Mouse (Mus musculus) heart, embryonic 13.5 days (tissue): Measurements from ENCODE around the gene Syt2. TPM values are rescaled to one million over a fixed set of nuclear protein-coding genes. Genes with fewer than 3 reads are reported as not detected.

Experiments
- ATAC-seq: fragments of 200-750 bp; cut with Nextera tagmentation; 2 replicates; pipeline ENCODE4 v1.8.0; 2017; ENCODE audit warnings: moderate TSS enrichment; ENCODE audit not compliant: insufficient number of reproducible peaks, low FRiP score, low TSS enrichment; ENCODE audit errors: extremely low read depth
- H3K27ac ChIP-seq: fragments of 300-500 bp; sonication (generic); replicated peaks from 2 replicates; pipeline ENCODE4 v1.5.1; 2015; ENCODE audit warnings: moderate library complexity, mild to moderate bottlenecking, inconsistent platforms
- H3K27me3 ChIP-seq: fragments of 300-500 bp; sonication (generic); replicated peaks from 2 replicates; pipeline ENCODE4 v1.6.1; 2015; ENCODE audit warnings: mild to moderate bottlenecking, inconsistent platforms
- H3K36me3 ChIP-seq: fragments of 300-500 bp; sonication (generic); 2 replicates; pipeline ENCODE4 v1.6.1; 2015; ENCODE audit warnings: mild to moderate bottlenecking, inconsistent platforms
- H3K4me1 ChIP-seq: fragments of 300-500 bp; sonication (generic); 2 replicates; pipeline ENCODE4 v1.6.1; 2015; ENCODE audit warnings: inconsistent platforms
- H3K4me2 ChIP-seq: fragments of 300-500 bp; sonication (generic); 2 replicates; pipeline ENCODE4 v1.6.1; 2015; ENCODE audit warnings: inconsistent platforms, mild to moderate bottlenecking, moderate library complexity
- H3K4me3 ChIP-seq: fragments of 300-500 bp; sonication (generic); 2 replicates; pipeline ENCODE4 v1.5.1; 2015; ENCODE audit warnings: moderate library complexity, mild to moderate bottlenecking, inconsistent platforms
- H3K9ac ChIP-seq: fragments of 300-500 bp; sonication (generic); 2 replicates; pipeline ENCODE4 v1.6.1; 2015; ENCODE audit warnings: inconsistent platforms, mild to moderate bottlenecking, moderate library complexity
- H3K9me3 ChIP-seq: fragments of 300-500 bp; sonication (generic); 2 replicates; pipeline ENCODE4 v1.6.1; 2016; ENCODE audit warnings: inconsistent platforms
- WGBS: fragments of 180-500 bp; shearing (Covaris S2); methylation state at CpG from one replicate; pipeline ENCODE4 v1.1.7; 2015; ENCODE audit warnings: mixed read lengths; 5-methylcytosine and 5-hydroxymethylcytosine counted together
- polyA plus RNA-seq: library from polyadenylated mRNA; unstranded; fragments of >200 nt; fragmentation: Nextera tagmentation; extraction: Ambion mirVana; gene quantifications from 2 replicates; pipeline ENCODE4 v1.2.1, GENCODE M21; 2015

The Syt2 gene
- polyA plus RNA-seq, 1 experiment from 2014 or later = 0.20 TPM

DNA sequence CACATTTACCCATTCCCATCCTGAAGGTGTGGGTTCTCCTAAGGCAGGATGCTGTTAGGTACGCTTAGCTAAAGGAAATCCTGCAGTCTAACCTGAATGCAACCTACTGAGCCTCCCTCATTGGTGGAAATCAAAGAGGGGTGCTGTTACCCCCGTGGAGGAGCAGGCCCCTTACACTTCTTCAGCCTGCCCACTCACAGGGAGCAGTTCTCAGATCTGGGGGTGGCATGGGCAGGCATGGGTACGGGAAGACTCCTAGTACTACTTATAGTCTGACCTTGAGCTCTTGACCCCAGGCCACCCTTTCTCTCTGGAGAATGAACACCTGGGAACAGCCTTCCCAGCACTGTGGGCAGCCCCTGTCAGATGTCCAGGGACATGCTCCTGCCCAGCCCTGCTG, 61.0 kb downstream of the Syt2 start:
- Histone ChIP-seq H3K4me2 (no peak overlapping the region), H3K36me3 (no peaks in the 10 kb centered on the region), H3K9me3 (no peaks in the 10 kb centered on the region), H3K4me1 (peaks cover 35% of the 10 kb centered on the region), H3K4me3 (no peak overlapping the region), H3K27ac (no peak overlapping the region), H3K27me3 (peaks cover 85% of the 10 kb centered on the region), H3K9ac (no peak overlapping the region)
- WGBS = 71% methylated on average over 3 of the region's 3 CpGs
- no peak for ATAC-seq

DNA sequence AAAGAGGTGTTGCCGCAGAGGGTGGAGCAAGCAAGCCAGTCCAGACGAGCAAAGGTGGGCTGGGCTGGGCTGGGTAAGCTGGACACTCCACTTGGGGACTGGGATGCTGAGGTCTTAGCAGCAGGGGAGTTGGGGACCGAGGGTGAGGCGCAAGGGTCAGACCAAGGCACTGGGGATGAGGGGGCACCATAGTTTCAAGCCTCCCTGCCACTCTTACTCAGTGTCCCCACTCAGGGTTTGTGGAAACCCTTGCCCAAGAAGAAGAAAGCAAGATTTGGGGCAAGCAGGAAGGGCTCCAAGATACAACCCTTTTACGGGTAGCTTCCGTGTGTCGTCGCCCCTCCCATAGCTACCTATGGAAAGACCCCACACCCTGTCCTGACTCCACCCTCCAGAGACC, 61.8 kb downstream of the Syt2 start:
- WGBS = 15% methylated on average over 8 of the region's 8 CpGs
- H3K4me1 ChIP-seq = peaks cover 29% of the 10 kb centered on the region
- peaks cover 92% of the 10 kb centered on the region for H3K27me3 ChIP-seq
- no peaks in the 10 kb centered on the region for H3K9me3 ChIP-seq
- peak overlapping the region; percentile 60 for H3K4me3 ChIP-seq
- H3K9ac ChIP-seq = peak overlapping the region; percentile 76
- no peaks in the 10 kb centered on the region for H3K36me3 ChIP-seq
- ATAC-seq = no peak
- no peak overlapping the region for H3K27ac ChIP-seq
- H3K4me2 ChIP-seq = peak overlapping the region; percentile 98

DNA sequence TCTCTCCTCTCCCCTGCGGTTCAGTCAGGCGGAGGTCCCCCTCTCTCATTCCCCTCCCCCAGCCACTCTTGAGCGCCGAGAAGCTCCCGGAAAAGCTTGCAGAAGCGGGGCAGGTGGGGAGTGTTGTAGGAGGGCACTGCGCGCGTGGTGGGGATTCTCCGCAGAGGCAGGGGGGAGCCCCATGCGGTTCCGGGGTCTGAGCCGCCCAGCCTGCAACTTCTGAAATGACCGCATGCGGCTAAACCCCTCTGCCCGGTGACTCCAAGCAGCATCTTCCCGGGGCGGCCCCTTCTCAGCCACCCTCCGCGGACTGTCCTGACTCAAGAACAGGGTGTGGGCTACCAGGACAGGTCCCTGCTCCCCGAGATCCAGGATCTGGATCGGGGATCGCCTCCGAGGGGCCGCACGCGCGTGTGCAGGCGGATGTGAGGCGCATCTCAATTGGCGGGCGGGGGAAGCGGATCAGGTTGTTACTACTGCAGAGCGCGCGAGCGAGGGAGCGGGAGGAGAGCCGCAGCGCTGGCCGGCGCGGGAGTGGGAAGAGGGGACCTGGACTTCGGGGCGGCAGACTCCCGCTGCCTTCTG, 62.4 kb downstream of the Syt2 start:
- H3K27ac ChIP-seq = no peak overlapping the region
- H3K36me3 ChIP-seq = no peaks in the 10 kb centered on the region
- H3K4me2 ChIP-seq = peak overlapping the region; percentile 98
- H3K9ac ChIP-seq = peak overlapping the region; percentile 76
- H3K4me3 ChIP-seq = peak overlapping the region; percentile 60
- H3K4me1 ChIP-seq = peaks cover 28% of the 10 kb centered on the region
- ATAC-seq = no peak
- no peaks in the 10 kb centered on the region for H3K9me3 ChIP-seq
- WGBS = under 1% methylated on average over 46 of the region's 46 CpGs
- H3K27me3 ChIP-seq = peaks cover 98% of the 10 kb centered on the region

DNA sequence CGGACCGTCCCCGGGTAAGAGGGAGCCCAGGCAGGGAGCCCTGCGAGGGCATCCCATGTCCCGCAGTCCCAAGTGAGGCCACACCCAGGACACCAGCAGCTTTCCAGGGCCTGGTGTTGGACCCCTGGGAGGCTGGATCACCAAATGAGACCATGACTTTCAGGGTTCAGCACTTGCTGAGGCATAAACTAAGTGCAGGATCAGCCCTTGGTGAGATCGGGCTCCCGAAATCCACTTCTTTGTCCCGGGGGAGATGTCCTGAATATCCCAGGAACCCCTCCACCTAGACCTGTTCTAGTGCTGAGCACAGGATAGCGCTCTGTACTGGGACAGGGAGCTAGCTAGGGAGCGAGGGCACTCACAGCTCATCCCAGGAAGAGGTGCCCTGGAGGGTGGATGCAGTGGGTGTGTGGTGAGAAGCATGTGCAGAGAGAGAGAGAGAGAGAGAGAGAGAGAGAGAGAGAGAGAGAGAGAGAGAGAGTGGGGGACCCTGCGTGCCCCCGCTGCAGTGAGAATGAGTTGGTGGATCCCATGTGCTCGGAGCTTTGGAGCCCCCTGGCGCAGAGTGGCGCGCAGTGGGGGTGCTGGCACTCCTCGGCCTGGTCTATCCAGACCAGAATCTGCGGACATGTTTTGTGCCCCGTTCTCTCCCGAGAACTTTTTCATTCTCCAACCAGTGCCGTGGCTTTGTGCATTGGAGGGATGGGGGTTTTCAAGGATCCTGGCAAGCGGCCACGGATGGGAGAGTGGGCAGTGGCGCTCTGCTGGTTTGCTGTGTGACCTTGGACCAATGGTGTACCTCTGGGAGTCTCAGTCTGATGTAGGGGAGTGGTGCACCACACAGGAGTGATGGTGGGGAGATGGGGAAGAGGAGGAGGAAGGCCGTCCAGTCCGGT, 63.2 kb downstream of the Syt2 start:
- Histone ChIP-seq H3K9ac (peak overlapping the region; percentile 76), H3K4me3 (peak overlapping the region; percentile 60), H3K4me2 (peak overlapping the region; percentile 98), H3K27me3 (peaks cover 100% of the 10 kb centered on the region), H3K27ac (no peak overlapping the region), H3K36me3 (no peaks in the 10 kb centered on the region), H3K4me1 (peaks cover 28% of the 10 kb centered on the region), H3K9me3 (no peaks in the 10 kb centered on the region)
- ATAC-seq = no peak
- 16% methylated on average over 26 of the region's 26 CpGs for WGBS

DNA sequence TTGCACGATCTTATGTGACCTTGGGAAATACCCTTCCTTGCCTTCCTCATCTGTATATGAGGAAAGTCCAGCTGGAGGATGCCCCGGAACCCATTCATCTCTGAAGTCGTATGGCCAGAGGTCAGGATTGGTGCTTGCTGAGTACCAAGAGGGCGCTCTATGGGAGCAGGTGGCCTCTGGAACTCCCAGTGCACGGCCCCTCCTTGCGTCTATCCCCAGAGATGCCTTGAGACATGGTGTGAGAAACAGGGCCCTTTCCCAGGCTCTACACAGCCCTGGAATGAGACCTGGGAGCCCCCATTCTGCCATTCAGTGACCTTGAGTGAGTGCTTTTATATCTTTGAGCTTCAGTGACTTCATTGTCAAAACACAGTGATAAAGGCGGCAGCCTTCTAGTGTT, 64.6 kb downstream of the Syt2 start:
- Histone ChIP-seq H3K27ac (no peak overlapping the region), H3K36me3 (no peaks in the 10 kb centered on the region), H3K4me3 (no peak overlapping the region), H3K9ac (no peak overlapping the region), H3K4me2 (no peak overlapping the region), H3K9me3 (no peaks in the 10 kb centered on the region), H3K4me1 (peaks cover 28% of the 10 kb centered on the region), H3K27me3 (peaks cover 91% of the 10 kb centered on the region)
- 54% methylated on average over 7 of the region's 7 CpGs for WGBS
- ATAC-seq = no peak

DNA sequence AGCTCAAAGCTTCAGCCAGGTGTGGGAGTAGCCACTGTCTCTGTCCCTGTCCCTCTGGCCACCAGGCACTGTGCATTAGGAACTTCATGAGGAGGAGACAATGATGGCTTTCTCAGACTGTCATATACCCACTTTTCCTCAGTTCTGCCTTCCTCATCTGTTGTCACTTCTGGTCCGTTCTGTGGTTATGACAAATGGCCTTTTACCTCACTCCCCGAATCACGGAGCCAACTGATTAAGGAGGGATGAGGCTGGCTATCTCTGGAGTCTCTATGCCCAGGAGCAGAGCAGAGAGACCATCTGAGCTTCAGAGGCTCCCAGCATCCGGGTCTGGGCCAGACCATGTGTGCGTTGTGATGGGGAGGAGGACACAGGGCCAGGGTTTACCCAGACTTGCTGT, 65.2 kb downstream of the Syt2 start:
- H3K9me3 ChIP-seq = no peaks in the 10 kb centered on the region
- 54% methylated on average over 5 of the region's 5 CpGs for WGBS
- H3K27ac ChIP-seq = no peak overlapping the region

DNA sequence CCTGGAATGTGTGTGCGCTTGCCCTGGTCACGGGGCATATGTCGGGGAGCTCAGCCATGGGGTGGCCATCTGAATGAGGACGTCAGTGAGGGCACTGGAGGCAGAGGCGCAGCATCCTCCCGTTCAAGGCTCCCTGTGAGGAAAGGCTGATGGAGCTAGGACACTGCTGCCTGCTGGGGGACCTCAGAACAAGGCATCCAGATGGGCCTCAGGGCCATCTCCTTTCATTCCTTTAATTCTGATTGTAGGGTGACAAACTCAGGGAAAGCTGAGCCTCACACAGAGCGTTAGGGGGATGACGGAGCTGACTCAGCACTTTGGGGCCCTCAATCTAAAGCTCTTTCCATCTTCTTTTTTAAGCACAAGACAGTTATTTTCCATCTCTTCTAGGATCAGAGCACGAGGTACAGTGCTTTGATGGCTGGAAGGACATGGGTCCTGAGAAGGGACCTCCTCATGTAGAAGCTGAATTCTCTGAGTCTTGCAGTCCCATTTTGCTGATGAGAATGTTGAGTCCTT, 66.4 kb downstream of the Syt2 start:
- H3K27ac ChIP-seq = no peak overlapping the region
- no peak overlapping the region for H3K9ac ChIP-seq
- no peaks in the 10 kb centered on the region for H3K36me3 ChIP-seq
- peaks cover 28% of the 10 kb centered on the region for H3K4me1 ChIP-seq
- ATAC-seq = no peak
- WGBS = 66% methylated on average over 9 of the region's 9 CpGs
- peaks cover 81% of the 10 kb centered on the region for H3K27me3 ChIP-seq
- H3K9me3 ChIP-seq = no peaks in the 10 kb centered on the region
- no peak overlapping the region for H3K4me3 ChIP-seq
- H3K4me2 ChIP-seq = no peak overlapping the region

More for the DNA sequence above, 65.2 kb downstream of the Syt2 start:
- Histone ChIP-seq H3K27me3 (peaks cover 86% of the 10 kb centered on the region), H3K4me2 (no peak overlapping the region), H3K9ac (no peak overlapping the region), H3K4me3 (no peak overlapping the region), H3K36me3 (no peaks in the 10 kb centered on the region), H3K4me1 (peaks cover 28% of the 10 kb centered on the region)
- no peak for ATAC-seq

DNA sequence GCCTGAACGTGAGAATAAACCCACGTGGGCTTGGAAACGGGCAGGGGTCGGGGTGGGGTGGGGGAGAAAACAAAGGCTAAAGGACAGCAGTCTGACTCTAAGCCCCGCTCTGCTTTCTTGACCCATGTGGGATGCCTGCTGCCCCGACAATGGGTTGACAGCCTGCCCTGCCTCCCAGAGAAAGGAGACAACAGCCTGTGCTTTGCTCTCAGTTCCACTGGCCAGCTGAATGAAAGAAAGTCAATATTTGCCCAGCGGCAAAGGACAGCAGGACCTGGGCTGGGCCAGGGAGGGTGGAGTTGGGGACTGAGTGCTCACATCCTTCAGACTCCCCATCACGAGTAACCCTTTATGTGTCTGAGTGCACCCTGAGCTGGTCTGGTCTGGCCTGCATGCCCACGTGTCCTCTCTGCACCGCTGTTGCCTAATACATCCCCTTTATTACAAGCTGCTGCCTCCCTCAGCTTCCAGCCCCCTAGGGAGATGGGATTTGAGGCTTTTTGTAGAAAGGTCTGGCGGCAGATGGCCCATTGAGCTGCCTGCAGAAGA, 67.0 kb downstream of the Syt2 start:
- H3K9me3 ChIP-seq = no peaks in the 10 kb centered on the region
- no peak for ATAC-seq
- no peak overlapping the region for H3K4me3 ChIP-seq
- 35% methylated on average over 11 of the region's 11 CpGs for WGBS
- peaks cover 25% of the 10 kb centered on the region for H3K4me1 ChIP-seq
- H3K9ac ChIP-seq = no peak overlapping the region
- H3K36me3 ChIP-seq = no peaks in the 10 kb centered on the region
- H3K27ac ChIP-seq = no peak overlapping the region
- no peak overlapping the region for H3K4me2 ChIP-seq
- peaks cover 74% of the 10 kb centered on the region for H3K27me3 ChIP-seq

DNA sequence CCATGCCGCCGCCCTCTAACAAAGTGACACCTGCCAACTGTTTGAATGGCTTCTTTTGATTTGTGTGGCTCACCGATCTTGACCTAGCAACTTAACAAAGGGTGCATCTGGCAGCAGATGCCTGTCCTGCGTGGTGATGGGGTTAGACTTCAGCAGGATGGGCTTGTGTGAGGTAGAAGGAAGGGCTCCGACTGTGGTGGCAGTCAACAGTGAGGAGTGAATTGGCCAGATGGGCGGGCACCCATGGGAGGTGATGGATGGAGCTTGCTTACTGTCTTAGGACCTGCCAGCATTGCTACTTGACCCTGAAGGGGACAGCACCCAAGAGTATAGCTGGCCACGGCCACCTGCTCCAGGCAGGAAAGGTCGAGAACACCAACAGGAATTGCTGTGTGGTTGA, 67.7 kb downstream of the Syt2 start:
- 73% methylated on average over 8 of the region's 8 CpGs for WGBS
- no peaks in the 10 kb centered on the region for H3K9me3 ChIP-seq

DNA sequence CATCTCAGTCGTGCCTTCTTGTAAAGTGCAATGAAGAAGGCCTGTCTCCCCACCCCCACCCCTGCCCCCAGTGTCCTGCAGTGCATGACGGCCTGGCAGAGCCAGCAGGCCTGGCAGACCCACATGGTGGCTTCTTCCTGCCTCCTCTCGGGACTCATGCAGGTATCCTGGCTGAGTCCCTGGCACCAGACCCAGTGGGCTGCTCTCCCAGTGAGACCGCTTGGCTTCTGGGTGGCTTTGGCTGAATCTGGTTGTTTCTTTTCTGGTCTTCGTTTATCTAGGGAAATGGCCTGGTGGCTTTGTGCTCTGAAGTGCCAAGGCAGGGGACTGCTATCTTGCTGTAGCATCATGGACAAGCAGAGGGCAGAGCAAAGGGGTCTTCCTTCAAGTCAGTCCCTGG, 68.6 kb downstream of the Syt2 start:
- 68% methylated on average over 5 of the region's 5 CpGs for WGBS
- H3K4me3 ChIP-seq = no peak overlapping the region
- peaks cover 64% of the 10 kb centered on the region for H3K27me3 ChIP-seq
- H3K27ac ChIP-seq = no peak overlapping the region
- no peak for ATAC-seq
- no peaks in the 10 kb centered on the region for H3K36me3 ChIP-seq
- H3K4me1 ChIP-seq = peaks cover 15% of the 10 kb centered on the region
- H3K4me2 ChIP-seq = no peak overlapping the region
- H3K9me3 ChIP-seq = no peaks in the 10 kb centered on the region
- H3K9ac ChIP-seq = no peak overlapping the region

More for the DNA sequence above, 67.7 kb downstream of the Syt2 start:
- H3K4me2 ChIP-seq = no peak overlapping the region
- no peak overlapping the region for H3K9ac ChIP-seq
- ATAC-seq = no peak
- no peaks in the 10 kb centered on the region for H3K36me3 ChIP-seq
- no peak overlapping the region for H3K27ac ChIP-seq
- H3K27me3 ChIP-seq = peaks cover 73% of the 10 kb centered on the region
- H3K4me1 ChIP-seq = peaks cover 18% of the 10 kb centered on the region
- H3K4me3 ChIP-seq = no peak overlapping the region

DNA sequence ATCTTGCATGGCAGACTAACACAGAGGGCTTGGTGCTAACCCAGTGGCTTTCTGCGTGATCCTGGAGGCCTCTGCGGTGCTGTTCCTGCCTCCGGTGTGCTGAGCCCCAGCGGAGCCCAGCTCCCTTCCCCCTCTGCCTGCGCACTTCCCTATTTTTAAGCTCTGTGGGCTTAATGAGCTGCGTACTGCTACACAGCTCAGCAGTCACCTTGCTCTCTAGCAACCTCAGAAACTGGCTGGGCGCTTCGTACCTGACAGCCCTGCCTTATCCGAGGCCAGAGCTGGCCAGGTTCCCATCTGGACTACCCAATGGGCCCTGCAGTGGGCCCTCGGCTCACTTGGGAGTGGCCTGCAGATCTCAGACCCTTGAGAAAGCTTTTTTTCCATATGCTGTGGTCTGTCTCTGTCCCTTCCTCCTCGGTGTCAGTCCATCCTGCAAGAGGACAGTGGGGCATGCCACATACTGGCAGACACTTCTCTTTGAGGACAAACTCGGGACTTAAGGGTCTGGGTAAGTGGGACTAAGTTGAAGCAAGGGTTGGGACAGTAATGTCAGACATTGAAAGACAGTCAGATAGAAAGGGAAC, 73.3 kb downstream of the Syt2 start:
- WGBS = 51% methylated on average over 12 of the region's 12 CpGs
- no peak overlapping the region for H3K27ac ChIP-seq
- peaks cover 6% of the 10 kb centered on the region for H3K4me1 ChIP-seq
- H3K4me2 ChIP-seq = no peak overlapping the region
- H3K4me3 ChIP-seq = no peak overlapping the region
- ATAC-seq = no peak; the same call in 1 of the 2 replicates
- H3K36me3 ChIP-seq = no peaks in the 10 kb centered on the region
- no peaks in the 10 kb centered on the region for H3K9me3 ChIP-seq
- H3K9ac ChIP-seq = 0 out of 2 replicates have a peak overlapping the region, but pooled peaks have one; percentile 28
- H3K27me3 ChIP-seq = peaks cover 39% of the 10 kb centered on the region
